Mouse (Mus musculus) bone marrow macrophage, adult 2 months (primary cell): Measurements from ENCODE around the gene Supt4a. TPM values are rescaled to one million over a fixed set of nuclear protein-coding genes. Genes with fewer than 3 reads are reported as not detected.

ENCODE experiments used
- H3K27ac ChIP-seq: 2 replicates; pipeline ENCODE4 v1.5.1; 2012; ENCODE audit warnings: low read depth, low read length; ENCODE audit not compliant: insufficient read depth
- H3K4me1 ChIP-seq: 2 replicates; pipeline ENCODE4 v1.6.1; 2012; ENCODE audit warnings: low read length; ENCODE audit not compliant: control insufficient read depth, insufficient read depth
- H3K4me3 ChIP-seq: 2 replicates; pipeline ENCODE4 v1.5.1; 2012; ENCODE audit warnings: mild to moderate bottlenecking, low read length, moderate library complexity; ENCODE audit not compliant: insufficient read depth
- CTCF ChIP-seq: IDR thresholded peaks from 2 replicates; pipeline ENCODE4 v1.5.1; 2012; ENCODE audit warnings: low read depth, mild to moderate bottlenecking, low read length, moderate library complexity
- POLR2A ChIP-seq: IDR thresholded peaks from 2 replicates; pipeline ENCODE4 v1.6.1; 2012; ENCODE audit warnings: mild to moderate bottlenecking, low read depth, low read length, borderline replicate concordance
- polyA plus RNA-seq: library from polyadenylated mRNA; stranded (reverse); fragments of >200 nt; gene quantifications from 2 replicates; pipeline ENCODE4 v1.2.4, GENCODE M21; 2012; ENCODE audit not compliant: missing spikeins, insufficient read depth, insufficient read length

The Supt4a gene
- polyA plus RNA-seq, 1 experiment, result 142 TPM

- Histone ChIP-seq H3K27ac (no peak overlapping the region), H3K4me1 (no peaks in the 10 kb centered on the region), H3K4me3 (no peak overlapping the region)
- TF ChIP-seq CTCF (no peak), POLR2A (no peak)
These were observed 33.1 kb upstream of the Supt4a start for GRCm38 (mm10) chr11:87704289-87704688.

- TF ChIP-seq POLR2A, result no peak
- TF ChIP-seq CTCF, result no peak
- no peak overlapping the region for H3K27ac ChIP-seq
- H3K4me3 ChIP-seq, result no peak overlapping the region
- H3K4me1 ChIP-seq, result peaks cover 5% of the 10 kb centered on the region
These were observed 29.8 kb upstream of the Supt4a start for GRCm38 (mm10) chr11:87707570-87707969.

GRCm38 (mm10) chr11:87708979-87709378, 28.4 kb upstream of the Supt4a start:
- Histone ChIP-seq H3K4me3 (no peak overlapping the region), H3K4me1 (peaks cover 5% of the 10 kb centered on the region), H3K27ac (no peak overlapping the region)
- TF ChIP-seq CTCF (no peak), POLR2A (no peak)

GRCm38 (mm10) chr11:87709513-87710261, 27.7 kb upstream of the Supt4a start:
- H3K4me3 ChIP-seq, result no peak overlapping the region
- no peak overlapping the region for H3K27ac ChIP-seq
- TF ChIP-seq CTCF, result no peak
- no peak for TF ChIP-seq POLR2A
- H3K4me1 ChIP-seq, result peaks cover 5% of the 10 kb centered on the region

GRCm38 (mm10) chr11:87710262-87710615, 27.1 kb upstream of the Supt4a start:
- H3K4me1 ChIP-seq, result peaks cover 5% of the 10 kb centered on the region
- no peak overlapping the region for H3K4me3 ChIP-seq
- no peak overlapping the region for H3K27ac ChIP-seq
- TF ChIP-seq CTCF, result no peak
- TF ChIP-seq POLR2A, result no peak

- TF ChIP-seq CTCF (no peak), POLR2A (no peak)
- H3K27ac ChIP-seq, result no peak overlapping the region
- no peak overlapping the region for H3K4me3 ChIP-seq
- H3K4me1 ChIP-seq, result peaks cover 5% of the 10 kb centered on the region
These were observed 25.2 kb upstream of the Supt4a start for GRCm38 (mm10) chr11:87712188-87712587.

GRCm38 (mm10) chr11:87715999-87716398, 21.4 kb upstream of the Supt4a start:
- H3K27ac ChIP-seq, result no peak overlapping the region
- H3K4me3 ChIP-seq, result no peak overlapping the region
- H3K4me1 ChIP-seq, result peaks cover 5% of the 10 kb centered on the region
- TF ChIP-seq CTCF (no peak), POLR2A (no peak)

GRCm38 (mm10) chr11:87719526-87719925, 17.8 kb upstream of the Supt4a start:
- no peak overlapping the region for H3K4me3 ChIP-seq
- no peak overlapping the region for H3K27ac ChIP-seq
- no peak for TF ChIP-seq CTCF
- TF ChIP-seq POLR2A, result no peak
- no peaks in the 10 kb centered on the region for H3K4me1 ChIP-seq

GRCm38 (mm10) chr11:87720324-87720723, 17.0 kb upstream of the Supt4a start:
- Histone ChIP-seq H3K27ac (no peak overlapping the region), H3K4me3 (no peak overlapping the region), H3K4me1 (peaks cover 2% of the 10 kb centered on the region)
- TF ChIP-seq POLR2A, result no peak
- TF ChIP-seq CTCF, result no peak

- Histone ChIP-seq H3K27ac (no peak overlapping the region), H3K4me1 (peaks cover 5% of the 10 kb centered on the region), H3K4me3 (no peak overlapping the region)
- TF ChIP-seq CTCF (no peak), POLR2A (no peak)
These were observed 16.5 kb upstream of the Supt4a start for GRCm38 (mm10) chr11:87720839-87721238.
